Mouse (Mus musculus): Measurements from ENCODE around the gene Krtap1-4.

- no peak for TF ChIP-seq CTCF (IDR thresholded peaks at IDR 0.05)
- TF ChIP-seq EP300 (IDR thresholded peaks at IDR 0.05) = no peak
Observed at GRCm38 (mm10) chr11:99539721-99540120, 43.7 kb downstream of the Krtap1-4 start.

All from lung, postnatal 0 days (tissue).